Mouse (Mus musculus): ENCODE data around the gene Ndufs3. TPM values are rescaled to one million over a fixed set of nuclear protein-coding genes. Genes with fewer than 3 reads are reported as not detected.

The Ndufs3 gene
- total and polyA plus RNA-seq, 3 experiments = 134 to 193 TPM; not detected in 1

DNA sequence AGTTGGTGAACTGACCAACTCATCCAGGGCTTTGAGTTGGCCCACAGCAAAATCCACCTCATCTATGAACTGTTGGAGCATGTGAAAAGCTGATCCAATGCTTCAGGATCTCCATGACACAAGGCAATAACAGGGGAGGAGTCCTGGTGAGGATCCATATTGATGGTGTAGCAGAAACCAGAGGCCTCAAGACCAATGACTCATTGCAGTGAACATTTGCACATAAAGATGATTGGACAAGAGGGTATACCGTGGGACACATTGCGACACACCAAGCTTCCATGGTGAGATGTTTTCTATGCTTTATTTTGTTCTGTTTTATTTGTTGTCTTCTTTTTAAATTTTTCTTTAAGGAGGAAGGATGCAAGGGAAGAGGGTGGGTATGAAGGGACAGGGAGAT lies 18.0 kb upstream of the Ndufs3 start:
- H3K27me3 ChIP-seq (ENCODE audit: control insufficient read depth in 1 of 2, insufficient read depth in 2 of 2, low read length in 2 of 2) = no peaks in the 10 kb centered on the region
- peaks cover 0 to 2% of the 10 kb centered on the region in 2 experiments; a peak in 1 of 4 replicates for H3K4me1 ChIP-seq (ENCODE audit: control insufficient read depth in 1 of 2, insufficient read depth in 2 of 2, low read length in 2 of 2)
- peaks cover 7% of the 10 kb centered on the region for H3K79me2 ChIP-seq (ENCODE audit: control insufficient read depth, insufficient read depth, low read length, poor library complexity)
- no peaks in the 10 kb centered on the region for H3K9me3 ChIP-seq (replicated peaks; ENCODE audit: insufficient read depth, low read length)
- peaks cover 0 to 4% of the 10 kb centered on the region in 2 experiments; a peak in 2 of 4 replicates for H3K36me3 ChIP-seq (ENCODE audit: control insufficient read depth in 1 of 2, insufficient read depth in 2 of 2, low read length in 2 of 2)
- no peak overlapping the region for H3K27ac ChIP-seq (ENCODE audit: control insufficient read depth, low read depth, low read length)
- H3K4me3 ChIP-seq (ENCODE audit: control insufficient read depth in 1 of 2, insufficient read depth in 1 of 2, low read depth in 2 of 2, low read length in 2 of 2) = no peak overlapping the region
- no peak for TF ChIP-seq CHD2 (IDR thresholded peaks at IDR 0.05; ENCODE audit: low read length)
- TF ChIP-seq E2F4 (IDR thresholded peaks at IDR 0.05; ENCODE audit: borderline replicate concordance, low read depth, low read length) = no peak
- TF ChIP-seq EP300 (IDR thresholded peaks at IDR 0.05; ENCODE audit: low read depth in 1 of 2, low read length in 2 of 2) = no peak
- TF ChIP-seq HCFC1 (IDR thresholded peaks at IDR 0.05; ENCODE audit: low read depth, low read length) = no peak
- TF ChIP-seq USF1 (IDR thresholded peaks at IDR 0.05; ENCODE audit: low read depth, low read length) = no peak
- TF ChIP-seq MAFK (IDR thresholded peaks at IDR 0.05; ENCODE audit: borderline replicate concordance, low read depth, low read length) = no peak
- TF ChIP-seq NELFE (IDR thresholded peaks at IDR 0.05; ENCODE audit: low read depth, low read length) = no peak
- no peak for TF ChIP-seq GABPA (IDR thresholded peaks at IDR 0.05; ENCODE audit: low read depth, low read length)
- DNase-seq (ENCODE audit: low read depth, low spot score) = no peak
- no peak overlapping the region for H3K9ac ChIP-seq (ENCODE audit: control insufficient read depth, low read depth, low read length, poor library complexity, severe bottlenecking)

DNA sequence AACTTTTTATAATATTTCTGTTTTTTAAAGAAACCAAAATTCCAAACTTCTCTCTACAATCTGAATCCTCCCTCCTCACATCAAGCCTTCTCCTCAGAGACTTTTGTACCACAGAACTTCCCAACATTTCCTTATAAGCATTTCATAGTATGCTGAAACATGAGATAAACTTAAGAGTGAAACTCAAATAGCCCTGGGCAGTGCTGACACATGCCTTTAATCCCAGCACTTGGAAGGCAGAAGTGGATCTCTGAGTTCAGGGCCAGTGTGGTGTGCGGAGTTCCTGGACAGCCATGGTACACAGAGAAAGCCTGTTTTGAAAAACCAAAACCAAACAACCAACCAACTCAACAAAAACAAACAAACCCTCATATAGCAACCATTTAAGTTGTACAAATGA lies 16.6 kb upstream of the Ndufs3 start:
- no peaks in the 10 kb centered on the region for H3K27me3 ChIP-seq (ENCODE audit: control insufficient read depth in 1 of 2, insufficient read depth in 2 of 2, low read length in 2 of 2)
- no peak overlapping the region for H3K4me3 ChIP-seq (ENCODE audit: control insufficient read depth in 1 of 2, insufficient read depth in 1 of 2, low read depth in 2 of 2, low read length in 2 of 2)
- H3K27ac ChIP-seq (ENCODE audit: control insufficient read depth, low read depth, low read length) = no peak overlapping the region
- H3K36me3 ChIP-seq (ENCODE audit: control insufficient read depth in 1 of 2, insufficient read depth in 2 of 2, low read length in 2 of 2) = peaks cover 0 to 9% of the 10 kb centered on the region in 2 experiments; a peak in 2 of 4 replicates
- DNase-seq (ENCODE audit: low read depth, low spot score) = no peak
- peaks cover 20% of the 10 kb centered on the region for H3K79me2 ChIP-seq (ENCODE audit: control insufficient read depth, insufficient read depth, low read length, poor library complexity)
- H3K9ac ChIP-seq (ENCODE audit: control insufficient read depth, low read depth, low read length, poor library complexity, severe bottlenecking) = no peak overlapping the region
- H3K4me1 ChIP-seq (ENCODE audit: control insufficient read depth in 1 of 2, insufficient read depth in 2 of 2, low read length in 2 of 2) = peaks cover 0 to 5% of the 10 kb centered on the region in 2 experiments; a peak in 2 of 4 replicates
- H3K9me3 ChIP-seq (replicated peaks; ENCODE audit: insufficient read depth, low read length) = no peaks in the 10 kb centered on the region
- TF ChIP-seq CHD1 (IDR thresholded peaks at IDR 0.05; ENCODE audit: low read depth, low read length) (no peak), TCF12 (IDR thresholded peaks at IDR 0.05; ENCODE audit: low read depth, low read length) (no peak), TAL1 (IDR thresholded peaks at IDR 0.05; ENCODE audit: low read length) (no peak), MXI1 (IDR thresholded peaks at IDR 0.05; ENCODE audit: low read depth, low read length) (no peak), USF1 (IDR thresholded peaks at IDR 0.05; ENCODE audit: low read depth, low read length) (no peak), POLR2AphosphoS2 (IDR thresholded peaks at IDR 0.05; ENCODE audit: low read length) (no peak), POLR2AphosphoS5 (IDR thresholded peaks at IDR 0.05; ENCODE audit: borderline replicate concordance, low read depth, low read length) (no peak), RCOR1 (IDR thresholded peaks at IDR 0.05; ENCODE audit: low read depth, low read length) (no peak), RAD21 (IDR thresholded peaks at IDR 0.05; ENCODE audit: low read depth, low read length) (no peak), SIN3A (IDR thresholded peaks at IDR 0.05; ENCODE audit: low read length) (no peak), UBTF (IDR thresholded peaks at IDR 0.05; ENCODE audit: borderline replicate concordance, insufficient read depth, low read depth, low read length) (no peak), ELF1 (IDR thresholded peaks at IDR 0.05; ENCODE audit: low read depth, low read length) (no peak), MYC (IDR thresholded peaks at IDR 0.05; ENCODE audit: low read depth, low read length) (no peak), USF2 (IDR thresholded peaks at IDR 0.05; ENCODE audit: borderline replicate concordance in 1 of 2, insufficient read depth in 1 of 2, low read depth in 1 of 2, low read length in 2 of 2) (no peak), ZKSCAN1 (IDR thresholded peaks at IDR 0.05; ENCODE audit: low read depth, low read length) (no peak), NELFE (IDR thresholded peaks at IDR 0.05; ENCODE audit: low read depth, low read length) (no peak), GABPA (IDR thresholded peaks at IDR 0.05; ENCODE audit: low read depth, low read length) (no peak), EP300 (IDR thresholded peaks at IDR 0.05; ENCODE audit: low read depth in 1 of 2, low read length in 2 of 2) (no peak)
